Comparison of ENCODE assay signal across 14 mouse cellular contexts in genomic region chr8:117109018-117109711, GRCm38 (mm10). TPM values are rescaled to one million over a fixed set of nuclear protein-coding genes. Genes with fewer than 3 reads are reported as not detected.
A peak's percentile ranks its signal among the peaks of the same experiment; 100 is the strongest.
DNase-seq lines count a peak whose midpoint lies in the region; ATAC-seq and TF ChIP-seq lines count a peak whose summit lies in the region.
"Had no signal": no experiment of that assay in that cellular context is flagged by ENCODE, and none has a peak within 500 bp of the region (broad histone marks: within the 10 kb centered on the region; RNA-seq: fewer than 3 reads in every experiment).

No protein-coding gene starts in this region.

- H3K27me3 ChIP-seq in kidney, postnatal 0 days (ENCODE audit: insufficient read depth, low read length), result no peaks in the 10 kb centered on the region
- H3K27me3 ChIP-seq in ES-Bruce4 (ENCODE audit: control insufficient read depth, insufficient read depth, low read length, poor library complexity, severe bottlenecking), result no peaks in the 10 kb centered on the region
- no peaks in the 10 kb centered on the region for H3K27me3 ChIP-seq in small intestine, adult 2 months (ENCODE audit: control insufficient read depth, insufficient read depth, low read length)
- H3K27me3 ChIP-seq: embryonic facial prominence, embryonic 15.5 days had no signal

- H3K9ac ChIP-seq in kidney, postnatal 0 days (ENCODE audit: low read depth, low read length), result no peak overlapping the region
- no peak overlapping the region for H3K9ac ChIP-seq in ES-Bruce4 (ENCODE audit: low read depth, poor library complexity, severe bottlenecking)
- H3K9ac ChIP-seq: embryonic facial prominence, embryonic 15.5 days had no signal

- 91% methylated on average over 19 of the region's 19 CpGs for WGBS in kidney, postnatal 0 days
- WGBS in small intestine, adult 2 months, result 89% methylated on average over 19 of the region's 19 CpGs

- TF ChIP-seq POLR2A in ES-Bruce4 (IDR thresholded peaks at IDR 0.05; ENCODE audit: insufficient read depth, low read length), result no peak
- no peak for TF ChIP-seq POLR2A in small intestine, adult 2 months (IDR thresholded peaks at IDR 0.05; ENCODE audit: low read depth, low read length)

- no peak for DNase-seq in kidney, postnatal 0 days (ENCODE audit: low spot score)
- no peak for DNase-seq in kidney, postnatal 10 days
- DNase-seq in B cell, adult 2 months, result peak; percentile 69 to 70
- DNase-seq in gastrocnemius, postnatal 4 days (ENCODE audit: low spot score in 2 of 2), result no peak
- no peak for DNase-seq in frontal cortex, postnatal 14 days (ENCODE audit: low spot score in 2 of 2)
- no peak for DNase-seq in cerebellum, postnatal 10 days

- TF ChIP-seq EP300 in ES-Bruce4 (IDR thresholded peaks at IDR 0.05; ENCODE audit: insufficient read depth, low read depth, low read length), result no peak

- H3K4me1 ChIP-seq in kidney, postnatal 0 days (replicated peaks; ENCODE audit: insufficient read depth, low read length), result no peaks in the 10 kb centered on the region
- H3K4me1 ChIP-seq in ES-Bruce4 (ENCODE audit: control insufficient read depth, insufficient read depth, low read length), result peaks cover 2% of the 10 kb centered on the region
- peaks cover 13% of the 10 kb centered on the region; the same call in 1 of the 2 replicates for H3K4me1 ChIP-seq in small intestine, adult 2 months (ENCODE audit: control insufficient read depth, insufficient read depth, insufficient read length, low read length)
- H3K4me1 ChIP-seq: embryonic facial prominence, embryonic 15.5 days had no signal

- no peak overlapping the region for H3K4me3 ChIP-seq in kidney, postnatal 0 days (replicated peaks; ENCODE audit: low read depth, low read length)
- no peak overlapping the region for H3K4me3 ChIP-seq in ES-Bruce4 (ENCODE audit: low read depth, low read length)
- no peak overlapping the region for H3K4me3 ChIP-seq in small intestine, adult 2 months (ENCODE audit: low read depth, low read length)
- H3K4me3 ChIP-seq: embryonic facial prominence, embryonic 15.5 days had no signal

- peak; percentile 33; the same call in 1 of the 2 replicates for TF ChIP-seq CTCF in kidney, postnatal 0 days (IDR thresholded peaks at IDR 0.05; ENCODE audit: low read depth)
- peak; percentile 69 for TF ChIP-seq CTCF in ES-Bruce4 (IDR thresholded peaks at IDR 0.05; ENCODE audit: low read depth, low read length)
- TF ChIP-seq CTCF in small intestine, adult 2 months (IDR thresholded peaks at IDR 0.05; ENCODE audit: extremely low read depth, insufficient read length, insufficient replicate concordance, low read depth, low read length), result peak; percentile 57; the same call in 1 of the 2 replicates

- no peak for ATAC-seq in kidney, postnatal 0 days (replicated peaks; ENCODE audit: low FRiP score, low read depth)
- ATAC-seq: forebrain, embryonic 16.5 days had no signal

- no peak overlapping the region for H3K27ac ChIP-seq in kidney, postnatal 0 days
- H3K27ac ChIP-seq in ES-Bruce4 (ENCODE audit: insufficient read depth, low read length), result no peak overlapping the region
- no peak overlapping the region for H3K27ac ChIP-seq in small intestine, adult 2 months (ENCODE audit: insufficient read depth, low read depth, low read length)
- H3K27ac ChIP-seq: embryonic facial prominence, embryonic 15.5 days had no signal

- no peaks in the 10 kb centered on the region for H3K9me3 ChIP-seq in kidney, postnatal 0 days (replicated peaks; ENCODE audit: low read length)
- H3K9me3 ChIP-seq in ES-Bruce4 (replicated peaks; ENCODE audit: control insufficient read depth, insufficient read depth, low read length, poor library complexity, severe bottlenecking), result no peaks in the 10 kb centered on the region
- H3K9me3 ChIP-seq: embryonic facial prominence, embryonic 15.5 days had no signal

- H3K36me3 ChIP-seq in kidney, postnatal 0 days (ENCODE audit: insufficient read depth, low read length), result no peaks in the 10 kb centered on the region
- no peaks in the 10 kb centered on the region for H3K36me3 ChIP-seq in ES-Bruce4 (ENCODE audit: control insufficient read depth, insufficient read depth, low read length, poor library complexity, severe bottlenecking)
- H3K36me3 ChIP-seq in small intestine, adult 2 months (ENCODE audit: control insufficient read depth, insufficient read depth, low read length), result no peaks in the 10 kb centered on the region
- H3K36me3 ChIP-seq: embryonic facial prominence, embryonic 15.5 days had no signal

- no peak overlapping the region for H3K4me2 ChIP-seq in kidney, postnatal 0 days (ENCODE audit: low read length)
- H3K4me2 ChIP-seq: embryonic facial prominence, embryonic 15.5 days had no signal

RNA-seq across cellular contexts. Expression of gene Bco1, which starts 13.5 kb away (rescaled TPM):
- 0.16 and 0.27 TPM in 2 replicates for polyA plus RNA-seq in kidney, postnatal 0 days (2015; fragmentation: Nextera tagmentation; extraction: Ambion mirVana)
- polyA plus RNA-seq in ES-Bruce4 (2011; ENCODE audit: insufficient read depth, insufficient read length, low read depth, missing spikeins), result not detected in 2 replicates
- polyA plus RNA-seq in small intestine, adult 2 months (2012; rRNA removed), result 0.42 and 1.4 TPM in 2 replicates
- under 1 TPM; 0.20 to 0.41 TPM for total RNA-seq in gastrocnemius, postnatal 4 days (2021)
- total RNA-seq: left cerebral cortex, postnatal 10 days had no signal

RNA-seq across cellular contexts. Expression of gene Pkd1l2, which starts 26.9 kb away (rescaled TPM):
- not detected in 2 replicates for polyA plus RNA-seq in kidney, postnatal 0 days (2015; fragmentation: Nextera tagmentation; extraction: Ambion mirVana)
- polyA plus RNA-seq in ES-Bruce4 (2011; ENCODE audit: insufficient read depth, insufficient read length, low read depth, missing spikeins), result 0.56 and 0.84 TPM in 2 replicates
- 0.09 and 0.60 TPM in 2 replicates for polyA plus RNA-seq in small intestine, adult 2 months (2012; rRNA removed)
- total RNA-seq in gastrocnemius, postnatal 4 days (2021), result under 1 TPM in 1 of 2 experiments, not detected in 1; 0.08 TPM
- total RNA-seq: heart, adult 18-20 months; hematopoietic stem cell, adult 5-6 weeks; left cerebral cortex, postnatal 10 days had no signal
- polyA plus RNA-seq: forebrain, embryonic 16.5 days; lung, embryonic 16.5 days had no signal

RNA-seq across cellular contexts. Expression of gene Gan, which starts 48.8 kb away (rescaled TPM):
- polyA plus RNA-seq in kidney, postnatal 0 days (2015; fragmentation: Nextera tagmentation; extraction: Ambion mirVana), result 1.1 and 1.2 TPM in 2 replicates
- 11.0 and 11.7 TPM in 2 replicates for polyA plus RNA-seq in ES-Bruce4 (2011; ENCODE audit: insufficient read depth, insufficient read length, low read depth, missing spikeins)
- polyA plus RNA-seq in small intestine, adult 2 months (2012; rRNA removed), result 2.4 and 4.6 TPM in 2 replicates
- 1 to 10 TPM; 9.2 to 9.5 TPM for total RNA-seq in gastrocnemius, postnatal 4 days (2021)

Comparison
In these comparisons a context has a peak if more than half of its experiments do, and no peak if none do; other contexts are left out.
1. DNase-seq: peak in B cell, adult 2 months (2 of 2); none in kidney, postnatal 0 days (single experiment), kidney, postnatal 10 days (single experiment), gastrocnemius, postnatal 4 days (0 of 2), frontal cortex, postnatal 14 days (0 of 2) and cerebellum, postnatal 10 days (0 of 2).
2. Peak in every context shown above with its lines, with median percentiles within 50 percentile points of each other: CTCF ChIP-seq.